Mouse (Mus musculus) layer of hippocampus, postnatal 10 days (tissue): ENCODE data around the gene Hoxc8. TPM values are rescaled to one million over a fixed set of nuclear protein-coding genes. Genes with fewer than 3 reads are reported as not detected.

Experiments used
- DNase-seq, 2 experiments: peaks; one replicate each; pipeline ENCODE4 v3.0.0; 2021; ENCODE audit warnings: low spot score in 2 of 2
- total RNA-seq, 2 experiments: library from RNA; stranded (reverse); gene quantifications; 2 replicates each; pipeline ENCODE4 v1.2.3; 2021

Hoxc8 gene
- total RNA-seq, 2 experiments from 2014 or later, result not detected

- no peak for DNase-seq
Measured at GRCm38 (mm10) chr15:102965003-102965891, 25.2 kb upstream of the Hoxc8 start.

- peak; percentile 55 to 57 for DNase-seq
Measured at GRCm38 (mm10) chr15:102965892-102966775, 24.3 kb upstream of the Hoxc8 start.

- no peak for DNase-seq
Measured at GRCm38 (mm10) chr15:102966776-102967311, 23.6 kb upstream of the Hoxc8 start, which contains the start of gene Hoxc10. Gene Hoxc10, plus strand, starts transcription at chr15:102966796.

- no peak for DNase-seq
Measured at GRCm38 (mm10) chr15:102967312-102967510, 23.2 kb upstream of the Hoxc8 start, which contains the start of gene Hoxc5. Gene Hoxc5, plus strand, starts transcription at chr15:102967443.

- DNase-seq, result no peak
Measured at GRCm38 (mm10) chr15:102967511-102968397, 22.7 kb upstream of the Hoxc8 start.

- DNase-seq, result no peak
Measured at GRCm38 (mm10) chr15:102969296-102969695, 21.1 kb upstream of the Hoxc8 start.

- DNase-seq, result no peak
Measured at GRCm38 (mm10) chr15:102970740-102971139, 19.7 kb upstream of the Hoxc8 start.

GRCm38 (mm10) chr15:102972254-102972653 lies 18.2 kb upstream of the Hoxc8 start:
- DNase-seq, result no peak

GRCm38 (mm10) chr15:102972753-102973152 lies 17.7 kb upstream of the Hoxc8 start:
- no peak for DNase-seq

GRCm38 (mm10) chr15:102975034-102975433 lies 15.4 kb upstream of the Hoxc8 start:
- no peak for DNase-seq

- no peak for DNase-seq
Measured at GRCm38 (mm10) chr15:102975688-102976111, 14.7 kb upstream of the Hoxc8 start.

GRCm38 (mm10) chr15:102976171-102976570 lies 14.2 kb upstream of the Hoxc8 start, which contains the start of gene Hoxc9:
Gene Hoxc9, plus strand, starts transcription at chr15:102976439.
- no peak for DNase-seq

- no peak for DNase-seq
Measured at GRCm38 (mm10) chr15:102976631-102977422, 13.6 kb upstream of the Hoxc8 start.

- DNase-seq, result no peak
Measured at GRCm38 (mm10) chr15:102977423-102977974, 12.9 kb upstream of the Hoxc8 start.

GRCm38 (mm10) chr15:102978615-102979515 lies 11.5 kb upstream of the Hoxc8 start:
- no peak for DNase-seq

- DNase-seq, result no peak
Measured at GRCm38 (mm10) chr15:102979936-102980335, 10.5 kb upstream of the Hoxc8 start.

- DNase-seq, result no peak
Measured at GRCm38 (mm10) chr15:102980352-102980751, 10.1 kb upstream of the Hoxc8 start.

GRCm38 (mm10) chr15:102980912-102981311 lies 9.5 kb upstream of the Hoxc8 start:
- DNase-seq, result no peak
